Mouse (Mus musculus) granulocyte monocyte progenitor cell, adult 5-6 weeks (primary cell): ENCODE measurements around the gene Adam23. TPM values are rescaled to one million over a fixed set of nuclear protein-coding genes. Genes with fewer than 3 reads are reported as not detected.

Experiments used
- ATAC-seq: replicated peaks from 2 replicates; pipeline ENCODE4 v1.8.0; 2016; ENCODE audit warnings: mild to moderate bottlenecking, moderate TSS enrichment, inconsistent platforms; ENCODE audit not compliant: poor library complexity, severe bottlenecking
- total RNA-seq, 2 experiments: library from RNA; stranded (forward) in 1 of 2; stranded (reverse) in 1 of 2; fragments of 200-712, 200-1000 nt in 1 of 2; fragments of >200 nt in 1 of 2; fragmentation: Nextera tagmentation in 1 of 2; gene quantifications; 2 replicates each; pipeline ENCODE4 v1.2.3; 2014 to 2017

The Adam23 gene
- total RNA-seq (2014; fragmentation: Nextera tagmentation) (not detected in 2 replicates), total RNA-seq (2017) (not detected in 2 replicates)

GRCm38 (mm10) chr1:63445656-63446046 lies at the start of gene Adam23:
Gene Adam23, plus strand, starts transcription at chr1:63445891.
- peak; percentile 25; the same call in 1 of the 2 replicates for ATAC-seq

- no peak for ATAC-seq
Observed at GRCm38 (mm10) chr1:63401130-63401529, 44.6 kb upstream of the Adam23 start.

GRCm38 (mm10) chr1:63403601-63404000 lies 42.1 kb upstream of the Adam23 start:
- no peak for ATAC-seq

DNA sequence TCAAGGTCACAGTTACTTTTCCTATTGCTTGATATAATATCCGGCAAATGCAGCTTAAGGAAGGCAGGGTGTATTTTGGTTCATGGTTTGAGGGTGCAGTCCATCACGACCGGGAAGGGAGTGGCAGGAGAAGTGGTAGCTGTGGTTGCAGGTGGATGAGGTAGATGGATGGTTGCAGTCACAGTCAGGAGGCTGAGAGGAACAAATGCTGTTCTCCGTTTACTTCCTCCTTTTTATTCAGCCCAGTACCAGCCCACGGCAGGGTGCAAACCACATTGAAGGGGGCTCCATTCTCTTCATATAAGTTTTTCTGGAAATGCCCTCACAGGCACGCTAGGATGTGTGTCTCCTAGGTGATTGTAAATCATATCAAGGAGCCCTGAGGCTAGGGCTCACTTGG lies 37.3 kb upstream of the Adam23 start:
- no peak for ATAC-seq

- ATAC-seq: no peak
Observed at GRCm38 (mm10) chr1:63418491-63418890, 27.2 kb upstream of the Adam23 start.

DNA sequence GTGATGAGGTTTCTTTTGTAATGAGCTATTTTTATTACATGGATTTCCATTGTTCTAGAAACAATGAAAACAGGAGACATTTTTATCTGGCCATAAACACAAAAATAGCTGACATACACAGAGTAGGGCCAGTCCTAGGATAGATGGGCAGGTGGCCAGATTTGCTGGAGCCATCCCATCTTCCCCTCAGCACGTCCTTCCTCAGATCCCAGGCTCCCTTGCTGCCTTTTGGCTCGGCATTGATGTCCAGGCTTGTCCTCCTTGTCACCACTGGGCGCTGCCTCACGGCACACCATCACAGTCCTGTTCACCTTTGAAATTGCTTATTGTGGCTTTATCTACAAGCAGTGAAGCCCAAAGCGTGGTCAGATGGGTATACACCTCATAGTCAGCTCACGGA lies 15.0 kb upstream of the Adam23 start:
- ATAC-seq: no peak

DNA sequence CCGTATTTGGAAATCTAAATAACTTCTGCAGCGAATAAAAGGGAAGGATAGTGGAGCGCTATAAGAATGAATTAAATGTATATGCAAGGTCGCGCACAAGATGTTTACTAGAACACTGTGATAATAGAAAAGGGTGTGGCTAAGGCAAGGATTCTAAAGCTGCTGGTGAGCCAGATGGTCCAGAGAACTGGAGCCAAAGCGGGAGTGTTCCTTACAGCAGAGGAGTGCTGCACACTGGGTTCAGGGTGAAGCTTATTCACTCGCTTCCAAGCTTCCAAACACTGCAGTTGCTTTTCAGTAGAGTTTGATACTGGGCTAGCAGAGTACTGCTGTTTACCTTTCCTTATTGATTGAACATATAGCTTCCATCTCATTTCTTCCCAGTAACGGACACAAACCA lies 14.5 kb upstream of the Adam23 start:
- no peak for ATAC-seq

DNA sequence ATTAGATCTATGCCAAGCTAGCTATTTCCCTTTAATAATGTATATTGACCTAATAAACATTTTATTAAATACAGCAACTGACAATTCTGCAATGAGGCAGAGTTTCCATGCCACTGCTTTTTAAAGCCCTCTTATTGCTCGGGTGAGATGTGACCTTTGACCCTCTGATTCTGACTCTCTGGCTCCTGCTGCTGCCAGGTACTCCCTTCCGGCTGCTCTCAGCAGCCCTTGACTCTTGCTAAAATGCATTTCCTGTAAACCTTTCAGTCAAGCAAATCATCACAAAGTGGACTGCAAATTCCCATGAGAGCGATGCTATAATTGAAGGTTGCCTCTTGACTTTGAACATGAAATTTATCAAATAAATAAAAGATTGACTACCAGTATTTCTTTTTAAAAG lies 13.8 kb upstream of the Adam23 start:
- ATAC-seq: no peak

GRCm38 (mm10) chr1:63434052-63434451 lies 11.6 kb upstream of the Adam23 start:
- no peak for ATAC-seq

DNA sequence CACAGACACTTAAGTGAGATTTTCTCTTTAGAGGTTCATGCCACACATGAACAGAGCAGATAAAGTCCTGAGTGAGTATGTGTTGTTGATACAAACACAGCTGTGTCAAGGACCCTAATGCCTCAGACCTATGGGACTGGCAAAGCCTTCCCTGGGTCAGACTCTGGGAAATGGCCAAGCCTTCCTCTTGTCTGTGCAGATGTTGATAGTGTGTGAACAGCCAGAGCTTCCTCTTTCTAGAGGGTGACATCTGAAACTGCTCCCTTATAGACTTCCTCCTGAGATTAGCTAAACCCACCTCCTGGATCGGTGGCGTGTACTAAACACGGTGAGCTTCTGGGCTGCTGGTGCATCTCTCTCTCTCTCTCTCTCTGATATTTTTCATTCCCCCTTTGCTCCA lies 8.2 kb upstream of the Adam23 start:
- peak; percentile 88 for ATAC-seq

- no peak for ATAC-seq
Observed at GRCm38 (mm10) chr1:63442186-63442585, 3.5 kb upstream of the Adam23 start.

GRCm38 (mm10) chr1:63442616-63443015 lies 3.1 kb upstream of the Adam23 start:
- ATAC-seq: no peak

GRCm38 (mm10) chr1:63445149-63445609 lies 512 bp upstream of the Adam23 start:
- no peak for ATAC-seq

DNA sequence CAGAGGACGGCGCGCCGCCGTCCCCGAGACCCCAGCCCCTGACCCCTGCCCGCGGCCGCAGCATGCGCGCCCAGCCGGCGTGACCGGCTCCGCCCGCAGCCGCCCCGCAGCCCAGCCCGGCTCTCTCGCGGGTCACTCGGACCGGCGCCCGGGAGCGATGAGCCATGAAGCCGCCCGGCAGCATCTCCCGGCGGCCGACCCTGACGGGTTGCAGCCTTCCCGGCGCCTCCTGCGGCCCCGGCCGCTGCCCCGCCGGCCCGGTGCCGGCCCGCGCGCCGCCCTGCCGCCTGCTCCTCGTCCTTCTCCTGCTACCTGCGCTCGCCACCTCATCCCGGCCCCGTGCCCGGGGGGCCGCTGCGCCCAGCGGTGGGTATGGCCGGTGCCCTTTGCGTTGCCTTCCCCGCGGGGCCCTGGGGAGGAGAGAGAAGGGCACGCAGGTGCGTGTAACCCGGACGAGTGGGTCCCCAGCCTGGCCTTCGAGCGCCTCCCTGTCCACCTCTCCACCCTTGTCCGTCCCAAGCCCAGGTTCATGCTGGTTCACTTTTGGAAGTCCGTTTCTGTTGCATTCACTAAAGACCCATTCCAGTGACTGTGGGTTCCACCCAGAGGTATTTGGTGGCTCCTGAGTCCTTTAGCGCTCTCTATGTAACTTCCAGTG lies 485 bp downstream of the Adam23 start:
- peak; percentile 33; the same call in 1 of the 2 replicates for ATAC-seq

DNA sequence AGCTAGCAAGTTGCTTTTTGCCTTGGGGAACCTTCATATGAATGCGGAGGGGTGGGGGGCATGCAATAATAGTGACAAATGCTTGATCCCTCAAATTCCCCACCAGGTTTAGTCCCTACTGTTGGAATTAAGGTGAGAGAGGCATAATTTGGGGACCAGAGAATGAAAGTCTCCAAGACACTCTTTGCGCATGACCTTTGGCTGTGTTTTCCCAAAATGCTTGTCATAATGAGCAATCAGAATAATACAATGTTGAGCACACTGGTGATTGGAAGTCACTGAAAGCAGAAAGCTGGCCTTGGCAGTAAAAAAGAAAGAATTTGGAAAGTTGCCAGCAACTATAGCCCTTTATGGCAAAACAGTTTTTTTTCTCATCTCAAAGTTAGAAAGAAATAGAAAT lies 1.0 kb downstream of the Adam23 start:
- ATAC-seq: no peak

DNA sequence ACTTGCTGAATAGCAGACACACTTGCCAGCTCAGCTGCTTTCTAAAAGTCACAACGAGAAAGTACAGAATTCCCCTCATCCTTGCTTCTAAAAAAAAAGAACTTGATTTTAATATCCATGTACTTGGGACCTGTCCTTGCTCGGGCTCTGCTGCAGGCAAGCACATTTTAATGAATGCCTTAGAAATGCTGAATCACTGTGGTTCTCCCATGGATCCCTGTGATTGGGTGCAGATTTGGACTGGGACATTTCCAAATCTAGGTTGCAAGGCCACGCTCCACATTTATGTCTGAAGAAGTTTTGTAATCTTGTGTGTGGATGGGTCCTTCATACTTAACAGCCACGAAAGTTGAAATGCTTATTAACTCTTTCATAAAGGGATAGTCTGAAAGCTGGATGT lies 4.4 kb downstream of the Adam23 start:
- no peak for ATAC-seq

DNA sequence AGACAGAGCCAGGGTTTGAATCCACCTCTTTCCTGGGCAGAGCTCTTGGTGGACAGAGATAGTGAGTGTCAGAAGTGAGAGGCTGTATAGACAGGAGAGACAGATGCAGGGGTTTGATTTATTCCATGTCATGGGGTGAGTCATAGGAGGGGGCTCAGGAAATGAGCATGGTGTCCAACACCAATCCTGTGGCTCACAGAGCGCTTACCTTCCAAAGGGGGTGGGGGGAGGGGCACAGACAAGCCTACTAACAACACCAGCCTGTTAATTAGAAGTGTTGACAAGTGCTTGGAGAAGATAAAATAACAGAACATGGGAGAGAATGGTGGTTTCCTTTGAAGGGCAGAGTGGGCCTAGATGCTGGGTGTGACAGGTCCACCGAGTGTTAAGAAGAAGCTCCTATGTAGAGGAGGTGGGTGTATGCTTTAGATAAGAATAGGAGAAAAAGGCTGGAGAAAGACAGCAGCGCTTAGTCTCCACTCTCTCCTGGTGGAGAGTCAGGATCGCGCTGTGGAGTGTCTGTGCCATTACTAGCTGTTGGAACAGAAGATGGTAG lies 7.7 kb downstream of the Adam23 start:
- no peak for ATAC-seq

- ATAC-seq: peak; percentile 33; the same call in 1 of the 2 replicates
Observed at GRCm38 (mm10) chr1:63457801-63458519, 12.3 kb downstream of the Adam23 start.

GRCm38 (mm10) chr1:63459151-63459550 lies 13.5 kb downstream of the Adam23 start:
- ATAC-seq: no peak

DNA sequence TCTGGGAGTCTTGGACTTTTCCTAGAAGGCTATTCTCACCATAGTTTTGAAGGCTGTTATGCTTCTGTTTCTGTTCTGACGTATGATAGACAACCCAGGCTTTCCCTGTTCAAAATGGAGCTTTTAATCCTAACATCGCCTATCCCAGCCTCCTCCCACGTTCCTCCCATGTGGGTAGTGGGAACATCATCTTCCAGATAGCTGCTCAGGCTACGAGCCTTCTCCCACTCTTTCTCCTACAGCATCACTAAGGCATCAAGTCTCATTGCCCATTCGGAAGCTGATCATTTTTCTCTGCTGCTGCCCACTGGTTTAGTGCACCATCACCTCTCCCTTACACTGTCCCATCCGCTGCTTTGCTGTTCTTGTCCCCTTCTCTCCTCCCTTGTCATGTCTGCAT lies 14.2 kb downstream of the Adam23 start:
- ATAC-seq: no peak

- ATAC-seq: no peak
Observed at GRCm38 (mm10) chr1:63464441-63464840, 18.8 kb downstream of the Adam23 start.
